12 mouse cellular contexts compared by ENCODE assay signal in the genomic region with DNA sequence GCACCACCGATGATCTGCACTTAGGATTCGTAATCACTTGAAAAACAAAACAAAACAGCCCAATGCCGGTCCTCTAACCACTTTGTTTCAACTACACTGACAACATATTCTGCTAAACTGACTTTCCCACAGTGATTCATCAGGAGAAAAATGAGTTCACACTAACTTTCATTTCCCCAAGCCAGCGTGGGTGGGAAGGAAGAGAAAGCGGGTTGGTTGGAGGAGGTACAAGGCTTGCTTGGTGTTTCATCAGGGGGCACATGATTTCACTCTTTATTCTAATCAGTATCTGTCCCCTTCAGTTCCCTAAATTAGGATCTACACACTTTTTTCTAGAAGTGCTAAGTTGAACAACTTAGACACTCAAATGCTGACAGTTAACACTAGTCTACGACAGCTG.
A peak's percentile ranks its signal among the peaks of the same experiment; 100 is the strongest.
DNase-seq lines count a peak whose midpoint lies in the region; ATAC-seq lines count a peak whose summit lies in the region.
"Had no signal": no experiment of that assay in that cellular context is flagged by ENCODE, and none has a peak within 500 bp of the region (broad histone marks: within the 10 kb centered on the region; RNA-seq: fewer than 3 reads in every experiment).

No protein-coding gene starts in this region.

- H3K27me3 ChIP-seq in heart, embryonic 11.5 days (ENCODE audit: control insufficient read depth, insufficient read depth, low read length): no peaks in the 10 kb centered on the region

- peaks cover 25% of the 10 kb centered on the region for H3K36me3 ChIP-seq in heart, embryonic 11.5 days (ENCODE audit: control insufficient read depth, insufficient read depth, low read length)

- H3K9ac ChIP-seq in heart, embryonic 11.5 days (ENCODE audit: low read depth, low read length): no peak overlapping the region
- H3K9ac ChIP-seq: hindbrain, embryonic 14.5 days had no signal

- H3K4me1 ChIP-seq in heart, embryonic 11.5 days (ENCODE audit: control insufficient read depth, insufficient read depth, low read length): no peaks in the 10 kb centered on the region

- H3K4me2 ChIP-seq in heart, embryonic 11.5 days: no peak overlapping the region
- H3K4me2 ChIP-seq: hindbrain, embryonic 14.5 days had no signal

- intact Hi-C loops in left cerebral cortex, postnatal 14 days (cut with DNase I): no loop called here

- ATAC-seq in heart, embryonic 11.5 days (replicated peaks; ENCODE audit: insufficient number of reproducible peaks, low FRiP score, low TSS enrichment): no peak

- no peak overlapping the region for H3K4me3 ChIP-seq in heart, embryonic 11.5 days (ENCODE audit: low read depth, low read length)

- peak; percentile 31 to 42 for DNase-seq in heart, adult 9 months (ENCODE audit: low spot score in 2 of 2)
- peak; percentile 33 for DNase-seq in right cerebral cortex, postnatal 25 days
- DNase-seq in right cerebral cortex, postnatal 14 days: no peak
- peak; percentile 40 to 62 for DNase-seq in left cerebral cortex, postnatal 14 days (ENCODE audit: low spot score in 2 of 2)
- peak; percentile 62 for DNase-seq in telencephalon, adult 2 months (ENCODE audit: low read depth, low spot score)
- DNase-seq in adrenal gland, postnatal 4 days (ENCODE audit: low spot score in 2 of 2): no peak
- DNase-seq in cerebellum, postnatal 36 days: no peak
- DNase-seq: cerebellum, adult 18-20 months; kidney, postnatal 14 days; retina, postnatal 1 day had no signal

- H3K9me3 ChIP-seq in heart, embryonic 11.5 days (replicated peaks; ENCODE audit: control insufficient read depth, low read length): 0 out of 2 replicates have a peak, but pooled peaks cover 2% of the 10 kb centered on the region

- no peak overlapping the region for H3K27ac ChIP-seq in heart, embryonic 11.5 days (ENCODE audit: low read depth, low read length)
- H3K27ac ChIP-seq: hindbrain, embryonic 14.5 days had no signal

- WGBS in heart, embryonic 11.5 days (ENCODE audit: insufficient replicate concordance): 75% methylated on average over 6 of the region's 6 CpGs

Comparison
In these comparisons a context has a peak if more than half of its experiments do, and no peak if none do; other contexts are left out.
1. DNase-seq: peak in heart, adult 9 months (2 of 2), right cerebral cortex, postnatal 25 days (single experiment), left cerebral cortex, postnatal 14 days (2 of 2) and telencephalon, adult 2 months (single experiment); none in right cerebral cortex, postnatal 14 days (single experiment), adrenal gland, postnatal 4 days (0 of 2) and cerebellum, postnatal 36 days (0 of 2).